Mouse (Mus musculus) intestine, embryonic 15.5 days (tissue): ENCODE data around the gene Vat1. TPM values are rescaled to one million over a fixed set of nuclear protein-coding genes. Genes with fewer than 3 reads are reported as not detected.
"Not testable (repeated sequence)": the region's sequence is repeated elsewhere in the genome, so short reads cannot be mapped to it uniquely, and the experiment has no call there.

Experiments used
- ATAC-seq: fragments of 200-750 bp; cut with Nextera tagmentation; 2 replicates; pipeline ENCODE4 v1.8.0; 2017; ENCODE audit warnings: moderate TSS enrichment, moderate library complexity
- H3K27ac ChIP-seq: fragments of 300-500 bp; sonication (generic); 2 replicates; pipeline ENCODE4 v1.5.1; 2015; ENCODE audit warnings: mild to moderate bottlenecking, inconsistent platforms
- H3K27me3 ChIP-seq: fragments of 300-500 bp; sonication (generic); replicated peaks from 2 replicates; pipeline ENCODE4 v1.6.1; 2015; ENCODE audit warnings: inconsistent platforms
- H3K36me3 ChIP-seq: fragments of 300-500 bp; sonication (generic); 2 replicates; pipeline ENCODE4 v1.6.1; 2015; ENCODE audit warnings: inconsistent platforms
- H3K4me1 ChIP-seq: fragments of 300-500 bp; sonication (generic); replicated peaks from 2 replicates; pipeline ENCODE4 v1.6.1; 2015; ENCODE audit warnings: inconsistent platforms
- H3K4me2 ChIP-seq: fragments of 300-500 bp; sonication (generic); replicated peaks from 2 replicates; pipeline ENCODE4 v1.6.1; 2015; ENCODE audit warnings: mild to moderate bottlenecking, inconsistent platforms
- H3K4me3 ChIP-seq: fragments of 300-500 bp; sonication (generic); replicated peaks from 2 replicates; pipeline ENCODE4 v1.5.1; 2015; ENCODE audit warnings: inconsistent platforms
- H3K9ac ChIP-seq: fragments of 300-500 bp; sonication (generic); 2 replicates; pipeline ENCODE4 v1.6.1; 2015; ENCODE audit warnings: inconsistent platforms
- H3K9me3 ChIP-seq: fragments of 300-500 bp; sonication (generic); 2 replicates; pipeline ENCODE4 v1.6.1; 2016; ENCODE audit warnings: inconsistent platforms
- WGBS: fragments of 180-500 bp; shearing (Covaris S2); methylation state at CpG from one replicate; pipeline ENCODE4 v1.1.7; 2015; 5-methylcytosine and 5-hydroxymethylcytosine counted together
- polyA plus RNA-seq: library from polyadenylated mRNA; unstranded; fragments of >200 nt; fragmentation: Nextera tagmentation; extraction: Ambion mirVana; gene quantifications from 2 replicates; pipeline ENCODE4 v1.2.1, GENCODE M21; 2015

Gene Vat1
- polyA plus RNA-seq, 1 experiment from 2014 or later = 69.7 TPM

DNA sequence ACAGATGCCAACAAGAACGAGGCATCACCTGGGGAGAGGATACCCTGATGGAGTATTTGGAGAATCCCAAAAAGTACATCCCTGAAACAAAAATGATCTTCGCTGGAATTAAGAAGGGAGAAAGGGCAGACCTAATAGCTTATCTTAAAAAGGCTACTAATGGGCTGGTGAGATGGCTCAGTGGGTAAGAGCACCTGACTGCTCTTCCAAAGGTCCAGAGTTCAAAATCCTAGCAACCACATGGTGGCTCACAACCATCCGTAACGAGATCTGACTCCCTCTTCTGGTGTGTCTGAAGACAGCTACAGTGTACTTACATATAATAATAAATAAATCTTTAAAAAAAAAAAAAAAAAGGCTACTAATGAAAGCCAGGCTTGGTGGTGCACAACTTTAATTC, 10.3 kb upstream of the Vat1 start:
- not testable (repeated sequence) for H3K4me3 ChIP-seq, H3K4me2 ChIP-seq, H3K36me3 ChIP-seq, H3K9me3 ChIP-seq, ATAC-seq, H3K27me3 ChIP-seq, H3K27ac ChIP-seq, H3K9ac ChIP-seq
- 81% methylated on average over 4 of the region's 4 CpGs for WGBS
- peaks cover 19% of the 10 kb centered on the region for H3K4me1 ChIP-seq

DNA sequence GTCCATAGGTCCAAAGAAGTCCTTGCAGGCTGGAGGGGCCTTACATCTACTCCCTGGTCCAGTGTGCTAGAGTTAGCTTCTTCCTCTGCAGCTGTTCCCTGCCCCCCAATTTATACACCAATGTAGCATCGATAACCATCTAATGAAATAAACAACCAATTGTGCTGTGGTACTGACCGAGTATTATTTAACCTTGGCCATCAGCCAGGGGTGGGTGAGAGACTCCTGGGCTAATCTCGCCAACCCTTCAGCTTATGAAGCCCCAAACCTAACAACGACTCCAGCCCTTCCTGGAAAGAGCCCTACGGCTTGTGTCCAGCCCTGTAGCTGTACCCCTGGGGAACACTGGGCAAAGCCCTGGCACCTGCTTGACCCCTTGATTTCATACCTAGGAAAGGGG, 8.3 kb upstream of the Vat1 start:
- no peaks in the 10 kb centered on the region for H3K27me3 ChIP-seq
- no peaks in the 10 kb centered on the region for H3K36me3 ChIP-seq
- ATAC-seq = no peak
- no peak overlapping the region for H3K4me3 ChIP-seq
- no peaks in the 10 kb centered on the region for H3K9me3 ChIP-seq
- WGBS = 63% methylated on average over 5 of the region's 5 CpGs
- H3K27ac ChIP-seq = no peak overlapping the region
- H3K4me1 ChIP-seq = peaks cover 6% of the 10 kb centered on the region
- H3K4me2 ChIP-seq = no peak overlapping the region
- no peak overlapping the region for H3K9ac ChIP-seq

DNA sequence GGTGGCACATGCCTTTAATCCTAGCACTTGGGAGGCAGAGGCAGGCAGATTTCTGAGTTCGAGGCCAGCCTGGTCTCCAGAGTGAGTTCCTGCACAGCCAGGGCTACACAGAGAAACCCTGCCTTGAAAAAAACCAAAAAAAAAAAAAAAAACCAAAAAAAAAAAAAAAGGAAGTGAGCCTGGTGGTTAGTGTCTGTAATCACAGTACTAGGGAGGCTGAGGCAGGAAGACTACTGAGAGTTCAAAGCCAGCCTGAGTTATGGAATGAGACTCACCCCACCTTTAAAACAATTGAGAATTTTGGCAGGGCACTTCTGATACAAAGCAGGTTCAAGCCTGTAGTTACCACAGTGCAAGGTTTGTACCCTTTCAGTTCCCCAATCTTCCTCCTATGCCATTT, 7.7 kb upstream of the Vat1 start:
- not testable (repeated sequence) for H3K9ac ChIP-seq, H3K4me1 ChIP-seq, H3K27me3 ChIP-seq, H3K36me3 ChIP-seq, ATAC-seq, H3K4me2 ChIP-seq, H3K4me3 ChIP-seq, H3K9me3 ChIP-seq, H3K27ac ChIP-seq
- WGBS = 81% methylated on average over 1 of the region's 1 CpGs

DNA sequence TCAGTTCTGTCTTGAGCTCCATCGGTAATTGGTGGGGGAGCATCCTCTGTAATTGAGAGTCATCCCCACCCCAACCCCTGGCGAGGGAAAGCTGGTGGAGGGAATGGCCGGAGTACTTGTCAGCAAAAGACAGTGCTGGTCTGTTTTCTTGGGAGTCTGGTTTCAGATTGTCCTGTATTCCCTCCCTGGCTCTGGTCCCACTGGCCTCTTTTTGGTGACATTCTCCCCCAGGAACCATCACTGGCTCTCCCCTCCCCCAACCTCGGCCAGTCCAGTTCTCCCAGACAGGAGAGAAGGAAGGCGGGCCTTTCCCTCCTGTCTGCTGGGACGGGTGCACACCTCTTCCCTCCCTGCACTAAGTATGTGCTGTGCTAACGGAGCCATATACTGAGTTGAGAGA, 6.3 kb upstream of the Vat1 start:
- Histone ChIP-seq H3K27me3 (no peaks in the 10 kb centered on the region), H3K9ac (no peak overlapping the region), H3K4me1 (peaks cover 7% of the 10 kb centered on the region), H3K9me3 (no peaks in the 10 kb centered on the region), H3K36me3 (no peaks in the 10 kb centered on the region), H3K27ac (no peak overlapping the region), H3K4me2 (no peak overlapping the region), H3K4me3 (no peak overlapping the region)
- ATAC-seq = no peak
- WGBS = 50% methylated on average over 7 of the region's 7 CpGs

DNA sequence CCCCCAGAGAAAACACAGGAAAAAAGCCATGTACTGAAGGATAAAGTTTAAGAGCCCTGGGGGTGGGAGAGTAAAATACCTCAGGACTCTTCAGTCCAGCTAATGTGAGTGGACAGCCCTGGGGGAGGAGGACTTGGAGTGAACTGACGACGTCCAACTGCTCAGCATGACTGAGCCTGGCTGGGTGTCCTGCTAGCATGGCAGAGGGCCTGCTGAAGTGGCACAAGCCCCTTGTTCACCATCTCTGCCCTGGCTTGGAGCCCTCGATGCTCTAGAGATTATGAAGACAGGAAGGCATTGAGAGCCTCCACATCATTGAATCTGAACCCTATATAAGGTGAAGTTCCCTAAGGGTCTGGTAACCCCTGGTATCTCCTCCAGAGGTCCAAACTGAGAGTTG, 5.9 kb upstream of the Vat1 start:
- Histone ChIP-seq H3K36me3 (no peaks in the 10 kb centered on the region), H3K27ac (no peak overlapping the region), H3K9ac (no peak overlapping the region), H3K9me3 (no peaks in the 10 kb centered on the region), H3K4me3 (no peak overlapping the region), H3K27me3 (no peaks in the 10 kb centered on the region), H3K4me2 (no peak overlapping the region), H3K4me1 (peaks cover 11% of the 10 kb centered on the region)
- 77% methylated on average over 3 of the region's 3 CpGs for WGBS
- ATAC-seq = no peak

DNA sequence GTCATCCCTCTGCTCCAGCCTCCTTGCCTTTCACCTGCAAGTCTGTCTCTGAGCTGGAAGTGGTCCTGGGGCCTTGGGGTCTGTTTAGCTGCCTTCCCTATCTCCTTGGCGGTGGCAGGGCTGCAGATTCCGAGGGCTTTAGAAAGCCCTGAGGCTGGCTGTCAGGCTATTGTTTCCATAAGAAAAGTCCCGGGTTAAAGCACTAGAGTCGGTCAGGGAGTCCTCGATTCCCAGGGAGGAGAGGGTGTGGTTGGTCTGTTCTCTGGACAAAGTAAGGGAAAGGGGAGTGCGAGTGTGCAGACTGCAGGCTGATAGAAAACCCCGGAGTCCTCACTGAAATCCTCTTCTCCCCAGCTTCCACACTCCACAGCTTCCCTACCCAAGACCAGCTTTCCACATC, 4.2 kb upstream of the Vat1 start:
- no peak for ATAC-seq
- H3K4me3 ChIP-seq = no peak overlapping the region
- WGBS = 53% methylated on average over 7 of the region's 7 CpGs

DNA sequence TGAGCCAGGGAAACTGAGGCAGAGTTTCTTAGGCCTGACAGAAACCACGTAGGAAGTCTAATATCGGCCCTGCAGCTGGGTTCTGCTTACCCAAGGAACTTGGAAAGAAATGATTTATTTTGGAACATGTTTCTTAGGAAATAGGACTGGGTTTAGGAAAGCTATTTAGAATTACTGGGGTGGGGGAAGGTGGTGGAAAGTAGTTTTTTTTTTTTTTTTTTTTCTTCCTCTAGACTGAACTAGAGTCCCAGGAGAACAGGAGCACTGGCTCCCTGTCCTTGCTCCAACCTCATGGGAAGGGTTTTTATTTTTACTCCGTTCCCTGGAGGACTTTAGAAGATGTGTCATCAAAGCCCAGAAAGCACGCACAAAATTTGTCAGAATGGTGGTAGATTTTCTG, 3.1 kb upstream of the Vat1 start:
- WGBS = 69% methylated on average over 4 of the region's 4 CpGs
- Histone ChIP-seq H3K4me3 (peak overlapping the region; percentile 61; the same call in 1 of the 2 replicates), H3K4me1 (peaks cover 15% of the 10 kb centered on the region), H3K9ac (peak overlapping the region; percentile 72; the same call in 1 of the 2 replicates), H3K27ac (no peak overlapping the region), H3K4me2 (peak overlapping the region; percentile 98), H3K36me3 (no peaks in the 10 kb centered on the region), H3K9me3 (no peaks in the 10 kb centered on the region), H3K27me3 (no peaks in the 10 kb centered on the region)
- no peak for ATAC-seq

More for the DNA sequence above, 4.2 kb upstream of the Vat1 start:
- Histone ChIP-seq H3K4me2 (no peak overlapping the region), H3K9ac (no peak overlapping the region), H3K9me3 (no peaks in the 10 kb centered on the region), H3K4me1 (peaks cover 11% of the 10 kb centered on the region), H3K36me3 (no peaks in the 10 kb centered on the region), H3K27me3 (no peaks in the 10 kb centered on the region), H3K27ac (no peak overlapping the region)

DNA sequence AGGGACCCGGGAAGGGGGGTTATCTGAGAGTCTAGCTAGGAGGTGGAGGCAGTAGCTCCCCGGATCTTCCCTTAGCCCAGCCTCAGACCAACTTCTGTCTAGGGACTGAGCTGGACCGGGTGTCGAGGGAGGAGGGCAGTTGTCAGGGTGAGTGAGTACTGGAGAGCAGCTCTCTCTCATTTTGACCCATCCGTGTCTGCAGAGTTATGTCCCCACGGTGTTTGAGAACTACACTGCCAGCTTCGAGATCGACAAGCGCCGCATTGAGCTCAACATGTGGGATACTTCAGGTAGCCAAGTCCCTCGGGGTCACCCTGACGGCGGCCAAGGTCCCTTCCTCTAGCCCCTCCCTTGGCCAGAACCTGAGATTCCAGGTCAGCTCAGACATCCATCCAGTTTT, 2.7 kb upstream of the Vat1 start:
- no peaks in the 10 kb centered on the region for H3K9me3 ChIP-seq
- no peak for ATAC-seq
- peak overlapping the region; percentile 72 for H3K9ac ChIP-seq
- H3K4me1 ChIP-seq = peaks cover 17% of the 10 kb centered on the region
- H3K4me3 ChIP-seq = peak overlapping the region; percentile 61
- no peaks in the 10 kb centered on the region for H3K36me3 ChIP-seq
- H3K27me3 ChIP-seq = no peaks in the 10 kb centered on the region
- 6% methylated on average over 13 of the region's 13 CpGs for WGBS
- 0 out of 2 replicates have a peak overlapping the region, but pooled peaks have one; percentile 62 for H3K27ac ChIP-seq
- H3K4me2 ChIP-seq = peak overlapping the region; percentile 98

DNA sequence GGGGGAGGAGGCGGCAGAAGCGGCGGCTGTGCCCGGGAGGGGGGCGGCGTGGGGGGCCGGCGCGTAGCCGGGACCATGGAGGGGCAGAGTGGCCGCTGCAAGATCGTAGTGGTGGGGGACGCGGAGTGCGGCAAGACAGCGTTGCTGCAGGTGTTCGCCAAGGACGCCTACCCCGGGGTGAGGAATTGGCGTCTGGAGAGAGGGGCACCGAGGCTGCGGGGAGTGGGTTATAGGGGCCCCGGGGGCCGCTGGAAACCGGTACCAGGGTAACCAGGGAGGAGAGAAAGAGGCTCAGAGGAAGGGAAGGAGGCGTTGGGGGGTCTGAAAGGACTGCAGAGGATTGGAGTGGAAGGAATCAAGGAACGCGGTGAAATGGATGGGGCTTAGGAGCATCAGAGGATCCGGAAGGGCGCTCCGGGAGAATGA, 2.2 kb upstream of the Vat1 start:
- Histone ChIP-seq H3K4me2 (peak overlapping the region; percentile 98), H3K4me3 (peak overlapping the region; percentile 61), H3K4me1 (peaks cover 20% of the 10 kb centered on the region), H3K36me3 (no peaks in the 10 kb centered on the region), H3K9ac (peak overlapping the region; percentile 72), H3K27me3 (no peaks in the 10 kb centered on the region), H3K9me3 (no peaks in the 10 kb centered on the region), H3K27ac (peak overlapping the region; percentile 62; the same call in 1 of the 2 replicates)
- under 1% methylated on average over 25 of the region's 31 CpGs for WGBS
- ATAC-seq = peak; percentile 6

DNA sequence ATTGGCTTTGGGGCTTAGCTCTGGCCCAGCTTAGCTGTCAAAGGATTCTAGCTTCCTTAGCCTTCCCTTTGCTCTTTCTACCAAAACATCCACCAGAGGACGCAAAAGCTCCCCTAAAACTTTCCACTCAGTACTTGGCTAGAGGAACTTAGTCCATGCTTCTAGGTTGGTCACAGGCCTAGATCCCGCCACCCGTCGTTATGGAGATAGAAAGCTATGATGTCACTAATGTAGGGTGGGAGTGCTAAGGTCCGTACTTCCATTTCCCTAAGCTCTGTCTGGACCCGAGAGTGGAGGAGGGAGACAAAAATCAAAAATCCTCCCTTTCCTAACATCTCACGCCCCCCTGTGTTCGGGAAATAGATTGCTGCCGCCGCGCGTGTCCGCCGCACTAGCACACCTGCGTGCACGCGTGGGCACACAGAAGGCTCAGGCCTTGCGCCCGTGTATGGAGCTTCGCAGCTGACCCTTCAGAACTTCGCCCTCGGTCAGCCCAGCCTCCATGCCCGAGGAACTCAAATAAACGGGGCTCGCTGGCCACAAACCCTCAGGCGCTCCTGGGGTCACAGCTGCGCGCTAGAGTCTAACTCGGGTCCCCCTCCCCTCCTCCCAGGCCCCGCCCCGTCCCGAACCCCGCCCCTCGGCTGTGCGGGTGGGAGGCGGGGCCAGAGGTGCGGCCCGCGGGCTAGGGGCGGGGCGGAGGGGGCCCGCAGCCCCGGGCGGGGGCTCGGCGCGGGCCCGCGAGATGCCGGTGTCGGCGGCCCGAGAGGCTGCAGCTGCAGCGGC, 1.6 kb upstream of the Vat1 start:
- under 1% methylated on average over 52 of the region's 54 CpGs for WGBS
- peak; percentile 79 for ATAC-seq
- Histone ChIP-seq H3K9ac (peak overlapping the region; percentile 72), H3K27ac (peak overlapping the region; percentile 67), H3K9me3 (no peaks in the 10 kb centered on the region), H3K4me2 (peak overlapping the region; percentile 98), H3K36me3 (no peaks in the 10 kb centered on the region), H3K27me3 (no peaks in the 10 kb centered on the region), H3K4me3 (peak overlapping the region; percentile 61), H3K4me1 (peaks cover 23% of the 10 kb centered on the region)

DNA sequence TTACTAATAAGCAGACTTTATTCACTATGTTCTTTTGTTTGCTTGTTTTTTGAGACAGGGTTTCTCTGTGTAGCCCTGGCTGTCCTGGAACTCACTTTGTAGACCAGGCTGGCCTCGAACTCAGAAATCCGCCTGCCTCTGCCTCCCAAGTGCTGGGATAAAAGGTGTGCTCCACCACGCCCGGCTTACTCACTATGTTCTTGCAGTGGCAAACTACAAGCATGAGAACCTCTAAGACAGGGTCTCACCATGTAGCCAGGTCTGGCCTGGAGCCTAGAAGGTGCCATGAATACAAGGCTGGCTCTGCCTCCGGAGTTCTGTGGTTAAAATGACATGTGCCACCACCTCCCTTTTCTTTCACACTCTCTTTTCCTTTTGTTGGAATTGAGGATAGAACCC, 521 bp upstream of the Vat1 start:
- not testable (repeated sequence) for H3K36me3 ChIP-seq, ATAC-seq, H3K27me3 ChIP-seq, H3K27ac ChIP-seq, H3K9ac ChIP-seq, H3K9me3 ChIP-seq
- H3K4me3 ChIP-seq = peak overlapping the region; percentile 93
- peak overlapping the region; percentile 93 for H3K4me2 ChIP-seq
- H3K4me1 ChIP-seq = peaks cover 31% of the 10 kb centered on the region
- 53% methylated on average over 5 of the region's 5 CpGs for WGBS

DNA sequence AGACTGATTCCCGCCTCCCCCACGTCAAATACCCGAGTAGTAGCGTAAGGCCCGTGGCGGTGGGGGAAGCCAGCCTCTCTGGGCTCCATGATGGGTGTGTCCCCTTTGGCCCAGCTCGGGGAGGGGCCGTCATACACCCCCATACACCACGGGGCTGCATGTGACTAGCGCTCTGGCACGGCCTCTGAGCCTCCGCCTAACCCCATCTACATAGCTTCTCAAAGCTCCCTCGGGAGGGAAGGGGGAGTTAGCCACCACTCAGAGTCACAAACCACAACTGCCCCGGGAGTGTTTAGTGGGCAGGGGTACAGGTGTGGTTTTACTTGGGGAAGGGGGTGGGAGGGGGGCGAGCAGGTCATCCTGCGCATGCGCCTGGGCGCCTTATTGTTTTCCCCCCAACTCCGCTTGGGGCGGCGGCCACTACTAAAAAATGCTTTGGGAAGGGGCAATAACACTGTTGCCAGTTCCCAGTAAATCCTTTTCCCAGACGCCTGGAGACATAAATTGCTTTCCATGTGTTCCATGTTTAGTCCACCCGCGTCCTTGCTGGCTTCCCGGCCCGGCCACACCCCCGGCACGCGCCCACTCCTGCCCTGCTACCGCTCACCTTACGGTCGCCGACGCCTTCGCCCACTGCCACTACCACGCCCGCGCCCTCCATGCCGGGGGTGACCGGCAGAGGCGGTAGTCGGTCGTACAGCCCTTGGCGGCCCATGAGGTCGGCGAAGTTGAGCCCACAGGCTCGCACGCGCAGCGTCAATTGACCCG, 745 bp downstream of the Vat1 start:
- WGBS = under 1% methylated on average over 51 of the region's 51 CpGs
- peaks cover 31% of the 10 kb centered on the region for H3K4me1 ChIP-seq
- H3K27ac ChIP-seq = peak overlapping the region; percentile 93
- H3K9ac ChIP-seq = peak overlapping the region; percentile 81
- peak overlapping the region; percentile 93 for H3K4me2 ChIP-seq
- peak overlapping the region; percentile 93 for H3K4me3 ChIP-seq
- 0 out of 2 replicates have a peak, but pooled peaks cover 7% of the 10 kb centered on the region for H3K36me3 ChIP-seq
- ATAC-seq = peak; percentile 61
- H3K27me3 ChIP-seq = no peaks in the 10 kb centered on the region
- no peaks in the 10 kb centered on the region for H3K9me3 ChIP-seq
